Mouse (Mus musculus): ENCODE data around the gene Nrgn. TPM values are rescaled to one million over a fixed set of nuclear protein-coding genes. Genes with fewer than 3 reads are reported as not detected.

Gene Nrgn
- polyA plus RNA-seq, 1 experiment from 2014 or later, result 17.3 TPM

DNA sequence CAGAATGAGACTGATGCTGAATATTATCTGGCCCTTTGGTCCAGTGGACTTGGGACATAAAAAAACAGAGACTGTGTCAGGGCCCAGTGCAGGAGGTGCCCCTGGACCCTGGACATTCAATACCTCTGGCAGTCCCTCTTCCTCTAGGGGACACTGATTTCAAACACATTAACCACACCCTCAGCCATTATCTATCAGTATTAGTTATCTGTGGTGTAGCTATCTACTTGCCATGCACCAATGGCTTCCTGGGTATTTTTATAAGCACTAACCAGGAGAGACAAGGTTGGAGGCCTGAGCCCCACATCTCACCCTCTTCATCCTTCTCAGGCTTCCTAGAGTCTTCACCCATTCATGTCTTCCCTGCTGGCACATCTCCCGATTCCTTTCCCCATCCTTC is 2.3 kb downstream of the Nrgn start:
- ATAC-seq (replicated peaks), result no peak
- H3K27ac ChIP-seq (replicated peaks), result no peak overlapping the region
- H3K4me1 ChIP-seq, result peaks cover 23% of the 10 kb centered on the region
- H3K9ac ChIP-seq (replicated peaks), result no peak overlapping the region
- H3K4me3 ChIP-seq, result no peak overlapping the region
- H3K36me3 ChIP-seq, result no peaks in the 10 kb centered on the region
- WGBS, result 68% methylated on average over 1 of the region's 1 CpGs
- H3K27me3 ChIP-seq, result peaks cover 59% of the 10 kb centered on the region
- H3K9me3 ChIP-seq, result no peaks in the 10 kb centered on the region
- H3K4me2 ChIP-seq (replicated peaks), result no peak overlapping the region

DNA sequence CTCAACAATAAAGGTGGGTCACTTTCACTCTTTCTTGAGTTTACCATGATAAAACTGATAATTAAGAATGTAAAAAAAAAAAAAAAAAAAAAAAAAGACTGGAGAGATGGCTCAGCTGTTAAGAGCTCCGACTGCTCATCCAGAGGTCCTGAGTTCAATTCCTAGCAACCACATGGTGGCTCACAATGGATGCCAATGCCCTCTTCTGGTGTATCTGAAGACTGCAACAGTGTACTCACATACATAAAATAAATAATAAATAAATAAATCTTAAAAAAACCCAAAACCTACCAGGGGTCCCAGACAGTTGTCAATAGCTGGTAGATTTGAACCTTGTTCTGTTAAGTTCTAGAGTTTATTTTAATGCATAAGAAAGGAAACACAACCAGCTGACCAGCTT is 5.8 kb downstream of the Nrgn start:
- Histone ChIP-seq H3K36me3 (no peaks in the 10 kb centered on the region), H3K4me2 (replicated peaks) (no peak overlapping the region), H3K4me1 (peaks cover 20% of the 10 kb centered on the region), H3K27me3 (peaks cover 54% of the 10 kb centered on the region), H3K9ac (replicated peaks) (no peak overlapping the region), H3K4me3 (no peak overlapping the region), H3K27ac (replicated peaks) (no peak overlapping the region), H3K9me3 (no peaks in the 10 kb centered on the region)
- ATAC-seq (replicated peaks), result no peak
- 93% methylated on average over 1 of the region's 1 CpGs for WGBS

DNA sequence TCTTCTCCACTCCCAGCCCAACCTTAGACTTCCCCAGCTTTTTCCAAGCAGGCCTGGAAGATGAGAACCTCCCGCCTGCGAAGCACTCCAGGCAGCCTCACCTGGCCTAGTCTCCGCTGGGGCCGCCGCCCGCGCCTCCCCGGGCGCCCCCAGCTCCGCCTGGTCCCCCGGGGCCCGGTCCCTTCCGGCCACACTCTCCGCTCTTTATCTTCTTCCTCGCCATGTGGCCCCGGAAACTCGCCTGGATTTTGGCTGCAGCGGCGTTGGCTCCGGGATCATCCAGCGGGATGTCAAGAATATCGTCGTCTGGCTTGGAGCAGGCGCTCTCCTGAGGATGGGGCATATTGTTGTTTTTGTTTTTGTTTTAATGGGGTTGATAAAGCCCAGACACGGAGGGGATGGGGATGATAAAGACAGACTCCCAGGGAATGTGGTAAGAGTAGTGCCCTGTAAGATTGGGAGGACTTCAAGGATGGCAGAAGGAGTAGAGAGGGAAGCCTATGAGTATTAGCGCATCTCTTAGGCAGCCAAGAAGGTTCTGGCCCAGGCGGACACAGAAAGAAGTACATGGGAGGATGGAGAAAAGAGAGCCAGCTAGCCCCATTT is 6.8 kb downstream of the Nrgn start:
- H3K4me1 ChIP-seq, result peaks cover 16% of the 10 kb centered on the region
- H3K36me3 ChIP-seq, result no peaks in the 10 kb centered on the region
- ATAC-seq (replicated peaks), result no peak
- no peak overlapping the region for H3K4me2 ChIP-seq (replicated peaks)
- H3K9ac ChIP-seq (replicated peaks), result no peak overlapping the region
- 23% methylated on average over 27 of the region's 27 CpGs for WGBS
- H3K27ac ChIP-seq (replicated peaks), result no peak overlapping the region
- peaks cover 44% of the 10 kb centered on the region for H3K27me3 ChIP-seq
- H3K4me3 ChIP-seq, result no peak overlapping the region
- no peaks in the 10 kb centered on the region for H3K9me3 ChIP-seq

DNA sequence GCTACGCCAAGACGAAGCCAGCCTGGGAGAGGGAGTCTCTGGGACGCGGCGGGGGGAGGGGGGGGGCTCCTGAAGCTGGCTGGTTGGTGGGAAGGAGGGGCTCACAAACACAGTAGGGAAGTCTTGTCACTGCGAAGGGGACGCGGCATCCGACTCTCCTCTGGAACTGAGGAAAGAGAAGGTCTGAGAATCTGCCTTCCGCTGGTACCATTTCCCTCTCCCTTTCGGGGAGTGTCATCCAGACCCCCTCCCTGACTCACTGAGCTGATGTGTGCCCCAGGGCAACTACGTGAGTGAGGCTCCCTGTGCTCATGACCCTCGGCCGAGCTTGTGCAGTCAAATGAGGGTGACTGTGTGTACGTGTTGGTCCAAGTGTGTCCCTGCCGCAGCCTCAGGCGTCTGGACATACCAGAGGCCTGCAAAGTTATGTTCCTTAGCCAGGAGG is 7.5 kb downstream of the Nrgn start:
- Histone ChIP-seq H3K27ac (replicated peaks) (no peak overlapping the region), H3K9me3 (no peaks in the 10 kb centered on the region), H3K4me2 (replicated peaks) (peak overlapping the region; percentile 48), H3K9ac (replicated peaks) (no peak overlapping the region), H3K36me3 (no peaks in the 10 kb centered on the region), H3K4me3 (peak overlapping the region; percentile 33), H3K27me3 (peaks cover 38% of the 10 kb centered on the region), H3K4me1 (peaks cover 16% of the 10 kb centered on the region)
- peak; percentile 51 for ATAC-seq (replicated peaks)
- 9% methylated on average over 17 of the region's 17 CpGs for WGBS

DNA sequence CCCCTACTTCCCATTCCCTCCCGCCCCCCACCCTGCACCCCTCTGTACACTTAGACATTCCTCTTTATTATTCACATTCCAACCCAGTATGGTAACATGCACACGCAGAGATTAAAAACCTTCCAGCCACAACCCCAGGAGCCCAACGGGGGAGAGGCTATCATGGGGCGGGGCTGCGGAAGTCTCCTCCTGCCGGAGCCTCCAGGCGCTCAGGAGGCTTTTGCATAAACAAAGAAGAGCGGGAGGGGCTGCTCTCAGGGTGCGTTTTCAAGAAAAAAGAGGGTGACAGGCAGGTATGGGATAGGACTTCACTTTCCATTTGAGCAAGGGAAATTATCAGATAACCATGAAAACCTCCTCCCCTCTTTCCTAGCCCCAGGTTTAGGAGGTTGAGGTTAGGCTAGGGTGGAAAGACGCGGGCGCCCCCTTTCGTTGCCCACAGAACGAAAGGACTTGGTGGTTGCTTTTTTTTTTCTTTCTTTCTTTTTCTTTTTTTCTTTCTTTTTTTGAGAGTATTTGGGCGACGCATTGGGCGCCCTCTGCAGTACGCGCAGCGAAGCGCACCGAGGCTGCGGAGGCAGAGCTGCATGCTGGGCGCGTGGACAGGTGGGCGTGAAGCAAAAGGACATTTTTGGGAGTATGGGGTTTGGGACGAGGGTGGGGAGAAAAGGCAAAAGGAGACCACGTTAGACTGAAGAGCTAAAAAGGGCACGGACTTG is 8.1 kb downstream of the Nrgn start:
- Histone ChIP-seq H3K9me3 (no peaks in the 10 kb centered on the region), H3K4me1 (peaks cover 16% of the 10 kb centered on the region), H3K9ac (replicated peaks) (peak overlapping the region; percentile 19; the same call in 1 of the 2 replicates), H3K27ac (replicated peaks) (no peak overlapping the region), H3K36me3 (no peaks in the 10 kb centered on the region), H3K27me3 (peaks cover 32% of the 10 kb centered on the region), H3K4me3 (peak overlapping the region; percentile 33), H3K4me2 (replicated peaks) (peak overlapping the region; percentile 48)
- ATAC-seq (replicated peaks), result peak; percentile 62
- under 1% methylated on average over 29 of the region's 29 CpGs for WGBS

DNA sequence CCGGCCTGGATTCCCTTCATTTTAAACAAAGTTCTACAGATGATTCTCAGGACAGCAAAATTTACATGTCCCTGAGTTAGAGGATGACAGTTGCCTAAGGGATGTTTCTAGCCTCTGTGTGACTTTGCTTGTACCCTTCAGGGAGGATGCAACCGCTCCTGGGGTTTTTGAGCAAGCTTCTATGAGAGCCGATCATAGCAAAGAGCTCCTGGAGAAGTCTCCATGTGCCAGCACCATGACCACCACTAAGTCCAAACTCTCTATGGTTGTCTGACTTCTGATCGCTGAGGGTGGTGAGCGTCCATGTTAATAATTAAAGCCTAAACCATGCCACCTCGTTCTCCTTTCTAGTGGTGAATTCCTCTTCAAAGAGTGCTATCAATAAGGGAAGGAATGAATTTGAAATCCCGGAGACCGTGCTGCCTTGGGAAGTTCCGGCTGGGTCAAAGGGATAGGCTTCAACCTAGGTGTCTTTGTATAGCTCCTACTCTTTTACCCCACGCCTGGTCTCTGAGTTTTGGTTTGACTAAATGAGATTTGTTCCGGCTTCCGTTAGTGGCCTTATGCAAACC is 8.7 kb downstream of the Nrgn start:
- H3K27ac ChIP-seq (replicated peaks), result no peak overlapping the region
- H3K4me2 ChIP-seq (replicated peaks), result peak overlapping the region; percentile 48
- peaks cover 16% of the 10 kb centered on the region for H3K4me1 ChIP-seq
- no peaks in the 10 kb centered on the region for H3K36me3 ChIP-seq
- H3K9ac ChIP-seq (replicated peaks), result peak overlapping the region; percentile 19; the same call in 1 of the 2 replicates
- WGBS, result 35% methylated on average over 12 of the region's 12 CpGs
- peak overlapping the region; percentile 33 for H3K4me3 ChIP-seq
- H3K9me3 ChIP-seq, result no peaks in the 10 kb centered on the region
- ATAC-seq (replicated peaks), result 0 out of 2 replicates have a peak, but pooled peaks have one; percentile 2
- H3K27me3 ChIP-seq, result peaks cover 27% of the 10 kb centered on the region

DNA sequence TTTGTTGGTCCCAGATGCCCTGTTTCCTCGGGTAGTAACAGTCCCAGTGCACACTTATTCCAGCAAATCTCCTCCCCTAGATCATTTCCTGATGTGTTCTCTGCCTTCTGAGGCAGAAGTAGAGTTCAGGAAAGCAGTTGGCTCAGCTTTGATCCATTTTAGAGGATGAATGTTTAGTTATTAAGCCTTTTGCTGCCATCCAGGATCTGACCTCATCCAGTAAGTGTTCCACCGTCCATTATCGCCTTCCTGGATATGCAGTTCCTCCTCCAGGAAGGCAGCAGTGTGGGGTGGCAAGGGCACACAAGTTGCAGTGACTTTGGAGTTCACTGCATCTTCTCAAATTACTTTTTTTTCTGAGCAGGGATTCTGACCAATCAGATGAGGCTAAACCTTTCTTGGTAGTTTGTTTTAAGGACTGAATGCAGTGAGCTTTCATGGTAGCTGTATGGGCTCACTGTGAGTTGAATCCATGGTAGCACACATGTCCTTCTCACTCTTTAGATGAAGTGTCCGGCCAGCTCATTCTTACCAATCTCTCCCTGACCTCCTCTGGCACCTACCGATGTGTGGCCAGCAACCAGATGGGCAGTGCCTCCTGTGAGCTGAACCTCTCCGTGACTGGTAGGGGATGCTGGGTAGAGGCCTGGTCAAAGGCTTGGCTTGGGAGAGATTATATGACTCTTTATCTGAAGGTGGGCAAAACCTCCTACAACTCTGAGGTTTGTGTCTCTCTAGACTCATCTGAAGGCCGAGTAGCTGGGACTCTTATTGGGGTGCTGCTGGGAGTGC is 10.7 kb downstream of the Nrgn start:
- H3K9ac ChIP-seq (replicated peaks), result no peak overlapping the region
- no peak overlapping the region for H3K4me2 ChIP-seq (replicated peaks)

DNA sequence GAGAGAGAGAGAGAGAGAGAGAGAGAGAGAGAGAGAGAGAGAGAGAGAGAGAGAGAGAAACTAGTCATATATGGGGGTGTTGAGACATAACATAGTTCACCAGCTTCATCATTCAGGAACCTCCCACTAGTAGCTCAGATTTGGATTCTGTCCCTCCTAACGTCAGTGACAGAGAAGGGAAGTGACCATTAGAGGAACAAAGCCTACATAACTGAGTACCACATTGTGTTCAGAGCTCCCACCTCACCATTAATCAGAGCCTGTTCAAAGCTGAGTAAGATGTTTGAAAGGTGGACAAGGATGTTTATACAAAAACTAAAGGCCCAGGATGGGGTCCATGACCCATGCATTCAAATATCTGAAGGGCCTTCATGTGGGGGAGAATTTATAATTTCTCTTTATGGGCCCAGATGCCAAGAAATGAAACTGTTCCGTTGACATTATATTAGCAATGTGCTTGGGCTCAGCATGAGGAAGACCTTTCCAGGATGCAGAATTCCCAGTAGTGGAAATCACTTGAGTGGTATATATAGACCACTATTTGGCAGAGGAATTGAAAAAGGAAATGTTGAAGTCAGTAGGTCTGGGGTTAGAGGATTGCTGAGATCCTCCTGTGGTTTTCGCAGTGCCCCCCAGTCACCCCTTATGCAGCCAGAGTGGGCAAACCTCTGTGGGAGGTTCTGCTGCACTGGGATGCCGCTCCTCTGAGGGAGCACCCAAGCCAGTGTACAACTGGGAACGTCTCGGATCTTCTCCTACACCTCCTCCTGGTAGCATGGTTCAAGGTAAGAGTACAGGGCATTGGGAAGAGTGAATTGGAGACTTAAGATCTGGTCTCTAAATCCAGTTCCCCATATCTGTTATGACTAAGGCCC is 11.8 kb downstream of the Nrgn start:
- Histone ChIP-seq H3K4me3 (no peak overlapping the region), H3K27ac (replicated peaks) (no peak overlapping the region), H3K9ac (replicated peaks) (no peak overlapping the region), H3K4me1 (peaks cover 16% of the 10 kb centered on the region), H3K9me3 (no peaks in the 10 kb centered on the region), H3K4me2 (replicated peaks) (no peak overlapping the region), H3K36me3 (no peaks in the 10 kb centered on the region), H3K27me3 (peaks cover 16% of the 10 kb centered on the region)
- no peak for ATAC-seq (replicated peaks)
- 83% methylated on average over 6 of the region's 6 CpGs for WGBS

More for the DNA sequence above, 10.7 kb downstream of the Nrgn start:
- no peaks in the 10 kb centered on the region for H3K36me3 ChIP-seq
- H3K27ac ChIP-seq (replicated peaks), result no peak overlapping the region
- ATAC-seq (replicated peaks), result no peak
- peaks cover 24% of the 10 kb centered on the region for H3K27me3 ChIP-seq
- WGBS, result 73% methylated on average over 7 of the region's 7 CpGs
- no peaks in the 10 kb centered on the region for H3K9me3 ChIP-seq
- peaks cover 16% of the 10 kb centered on the region for H3K4me1 ChIP-seq
- no peak overlapping the region for H3K4me3 ChIP-seq

DNA sequence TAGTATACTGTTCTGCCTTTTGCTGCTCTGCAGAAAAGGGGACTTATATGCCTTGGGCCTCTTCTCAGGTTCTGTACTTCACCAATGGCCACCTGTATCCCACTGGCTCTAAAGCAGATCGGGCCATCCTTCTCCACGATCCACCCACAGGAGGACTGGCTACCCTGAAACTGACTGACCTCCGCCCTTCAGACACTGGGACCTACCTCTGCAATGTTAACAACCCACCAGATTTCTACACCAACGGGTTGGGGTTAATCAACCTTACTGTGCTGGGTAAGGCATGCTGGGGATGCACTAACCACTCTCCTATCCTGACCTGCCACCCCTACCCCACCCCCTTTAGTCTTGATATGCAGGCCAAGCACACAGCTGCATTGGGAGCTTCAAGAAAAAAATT is 12.5 kb downstream of the Nrgn start:
- Histone ChIP-seq H3K4me2 (replicated peaks) (no peak overlapping the region), H3K27me3 (peaks cover 9% of the 10 kb centered on the region), H3K9me3 (no peaks in the 10 kb centered on the region), H3K4me3 (no peak overlapping the region), H3K9ac (replicated peaks) (no peak overlapping the region), H3K36me3 (no peaks in the 10 kb centered on the region), H3K27ac (replicated peaks) (no peak overlapping the region), H3K4me1 (peaks cover 12% of the 10 kb centered on the region)
- no peak for ATAC-seq (replicated peaks)
- WGBS, result 95% methylated on average over 4 of the region's 4 CpGs

DNA sequence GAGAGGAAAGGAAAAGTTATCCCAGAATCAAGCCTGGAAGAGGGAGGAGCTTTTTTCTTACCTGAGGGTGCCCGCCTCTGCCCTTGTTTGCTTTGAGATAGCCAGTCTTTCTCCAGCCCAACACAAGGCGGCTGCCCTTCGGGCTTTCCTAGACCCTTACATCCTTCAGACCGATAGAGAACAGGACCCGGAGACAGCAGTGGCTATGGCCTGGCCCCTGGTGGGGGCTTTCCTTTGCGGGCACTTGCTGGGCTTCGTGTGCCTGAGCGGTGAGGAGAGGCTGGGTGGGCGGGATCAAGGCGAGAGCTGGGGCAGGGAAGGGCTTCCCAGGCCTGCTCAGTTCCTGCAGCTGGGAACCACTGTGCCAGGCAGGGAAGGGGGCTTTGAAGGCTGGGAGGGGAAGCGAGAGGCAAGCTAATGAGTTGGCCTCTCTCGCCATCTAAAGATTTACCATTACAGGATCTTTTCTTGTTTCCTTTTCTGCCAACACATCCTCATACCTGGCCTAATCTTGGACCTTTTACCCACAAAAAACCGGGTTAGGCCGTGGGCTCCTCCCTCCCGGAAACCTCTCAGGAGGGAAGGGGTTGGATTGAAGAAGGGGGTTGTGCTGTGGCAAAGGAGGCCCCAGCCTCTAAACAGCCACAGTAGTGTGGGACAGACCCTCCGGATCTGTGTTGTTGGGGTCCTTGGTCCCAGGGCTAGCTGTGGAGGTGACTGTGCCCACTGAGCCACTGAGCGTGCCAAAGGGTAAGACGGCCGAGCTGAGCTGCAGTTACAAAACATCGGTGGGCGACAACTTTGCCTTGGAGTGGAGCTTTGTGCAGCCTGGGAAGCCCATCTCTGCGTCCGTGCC is 13.3 kb downstream of the Nrgn start, which contains the start of gene Vsig2:
Gene Vsig2 (plus strand): TSS at position 86 of the 856 bp plus-strand sequence.
- Histone ChIP-seq H3K4me3 (no peak within 1 kb of the TSS), H3K9me3 (no peaks in the 10 kb centered on the region), H3K36me3 (no peaks in the 10 kb centered on the region), H3K4me2 (replicated peaks) (no peak within 1 kb of the TSS), H3K9ac (replicated peaks) (no peak within 1 kb of the TSS), H3K27ac (replicated peaks) (no peak within 1 kb of the TSS), H3K27me3 (peaks cover 6% of the 10 kb centered on the region), H3K4me1 (peaks cover 4% of the 10 kb centered on the region)
- no peak for ATAC-seq (replicated peaks)
- 49% methylated on average over 22 of the region's 23 CpGs for WGBS

All from forebrain, embryonic 15.5 days (tissue).